Mouse (Mus musculus) retina, postnatal 1 day (tissue): ENCODE measurements at regions not wholly inside any gene's neighbourhood (a gene's known extent, or its start where the extent isn't known, plus 50 kb on each side); places are given as distances from the start of the nearest gene placed in this dataset.
A peak's percentile ranks its signal among the peaks of the same experiment; 100 is the strongest.

Experiments used
- DNase-seq: peaks from one replicate; pipeline ENCODE4 v3.0.0-alpha.2; 2012

DNA sequence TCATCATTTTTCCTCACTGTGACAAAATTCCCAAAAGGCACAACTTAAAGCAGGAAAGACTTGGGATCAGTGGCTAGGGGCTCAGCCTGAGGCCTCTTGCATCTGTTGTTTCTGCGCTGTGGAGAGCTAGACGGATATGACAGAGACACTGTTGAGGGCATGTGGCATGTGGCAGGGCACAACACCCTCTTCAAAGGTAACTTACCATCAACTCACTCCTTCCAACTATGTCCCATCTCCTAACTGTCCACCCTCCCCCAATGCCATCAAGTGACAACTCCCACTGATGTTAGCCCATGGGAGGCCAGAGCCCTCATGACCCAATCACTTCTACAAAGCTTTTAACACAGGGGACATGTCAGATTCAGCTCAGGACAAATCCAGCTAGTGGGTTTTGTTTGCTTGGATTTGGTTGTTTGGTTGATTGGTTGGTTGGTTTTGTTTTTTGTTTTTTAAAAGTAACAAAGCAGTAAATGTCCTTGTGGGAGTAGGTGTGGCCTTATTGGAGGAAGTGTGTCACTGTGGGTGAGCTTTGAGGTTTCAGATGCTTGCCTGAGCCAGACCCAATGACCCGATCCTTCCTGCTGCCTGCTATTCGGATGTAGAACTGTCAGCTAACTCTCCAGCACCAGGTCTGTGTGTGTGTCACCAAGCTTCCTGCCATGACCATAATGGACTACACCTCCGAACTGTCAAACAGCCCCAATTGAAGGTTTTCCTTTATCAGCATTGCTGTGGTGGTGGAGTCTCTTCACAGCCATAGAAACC, 53.2 kb upstream of the Lef1 start:
- DNase-seq = no peak

DNA sequence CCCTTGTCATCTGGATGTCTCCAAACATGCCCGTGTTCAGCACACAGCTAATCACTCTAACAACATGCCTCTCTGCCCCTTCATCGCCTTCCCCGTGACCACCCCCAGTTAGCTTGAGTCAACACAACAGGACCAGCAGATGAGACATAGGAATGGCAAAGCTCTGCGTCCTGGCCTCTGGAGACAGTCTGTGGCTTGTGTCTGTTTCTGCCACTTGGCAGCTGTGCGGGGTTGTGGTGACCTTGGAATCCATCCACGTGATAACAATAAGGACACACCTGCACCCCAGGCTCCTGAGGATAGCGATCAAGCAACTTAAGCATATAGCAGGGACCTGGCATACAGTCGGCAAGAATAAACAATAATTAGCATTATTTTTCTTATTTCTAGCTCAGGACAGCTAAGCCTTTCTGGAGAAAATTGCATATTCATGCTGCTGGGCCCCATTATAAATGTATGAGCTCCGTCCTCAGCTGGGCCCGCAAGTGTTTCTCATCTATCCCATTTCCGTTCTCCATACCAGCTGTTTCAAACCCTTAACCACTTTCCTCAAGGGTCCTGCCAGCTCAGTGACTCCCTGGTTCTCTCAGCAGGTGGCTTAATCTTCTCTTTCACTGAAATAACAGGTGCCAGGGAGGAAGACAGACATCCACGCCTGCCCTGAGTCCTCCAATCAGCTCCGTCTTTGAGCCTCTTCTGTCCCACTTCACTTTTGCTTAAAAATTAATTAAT, 55.9 kb upstream of the Lef1 start:
- DNase-seq = no peak

DNA sequence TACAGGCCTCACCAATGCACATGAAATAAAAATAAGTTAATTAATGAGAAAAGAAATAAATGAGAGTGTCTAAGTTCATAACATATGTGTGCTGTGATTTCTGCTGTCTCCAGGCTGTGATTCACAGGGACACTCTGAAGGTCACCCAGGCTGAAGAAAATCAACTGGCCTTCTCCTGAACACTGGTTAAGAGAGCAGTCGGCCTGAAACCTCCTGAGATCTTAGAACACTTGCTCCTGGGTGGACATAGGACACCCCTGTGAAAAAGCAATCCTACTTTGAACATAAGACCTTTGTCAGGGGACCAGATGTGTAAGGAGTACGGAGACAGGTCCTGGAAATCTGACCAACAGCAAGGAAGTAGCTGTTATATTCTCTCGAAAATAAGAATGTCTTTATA, 62.6 kb upstream of the Lef1 start:
- no peak for DNase-seq

DNA sequence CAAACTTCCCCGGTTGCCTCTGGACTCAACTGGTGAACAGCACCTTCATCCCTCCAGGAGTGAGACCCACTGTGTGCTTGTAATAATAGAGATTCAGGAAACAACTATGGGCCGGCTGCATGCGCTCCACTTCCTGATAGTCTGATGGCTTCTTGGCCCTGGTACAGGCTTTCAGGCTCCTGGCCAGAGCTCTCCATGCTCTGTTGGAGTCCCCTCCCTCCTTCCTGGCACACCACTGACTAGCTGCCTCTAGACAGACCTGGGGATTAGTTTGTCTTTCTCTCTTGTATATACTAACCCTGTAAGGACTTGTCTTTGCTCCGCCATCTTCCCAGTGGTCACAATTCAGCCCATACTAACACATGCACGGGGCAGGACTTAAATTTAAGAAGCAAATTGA, 63.9 kb upstream of the Lef1 start:
- DNase-seq = no peak

DNA sequence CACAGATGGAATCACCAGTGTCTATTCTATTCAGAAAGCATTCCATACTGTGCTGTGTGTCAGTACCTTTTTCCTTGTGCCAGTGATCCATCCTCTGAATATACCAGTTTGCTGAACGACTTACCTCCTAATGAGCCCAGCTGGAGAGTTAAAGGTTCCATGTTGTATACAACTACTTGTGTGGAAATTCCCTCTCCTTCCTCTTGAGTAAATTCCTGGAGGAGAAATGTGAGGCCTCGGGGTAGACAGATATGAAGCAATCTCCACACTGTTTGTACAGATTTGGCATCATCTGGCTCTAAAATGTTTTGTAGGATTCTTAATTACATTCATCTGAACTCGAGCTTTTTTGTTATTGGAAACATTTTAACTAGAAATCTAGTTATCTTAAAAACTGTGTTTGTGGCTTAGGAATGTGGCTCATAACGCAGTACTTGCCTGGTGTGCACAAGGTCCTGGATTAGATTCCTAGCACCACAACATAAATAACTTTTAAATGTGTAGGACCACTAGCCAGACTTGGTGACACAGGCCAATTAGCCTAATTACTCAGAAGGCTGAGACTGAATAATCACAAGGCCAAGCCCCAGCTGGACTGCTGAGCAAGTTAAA, 70.0 kb upstream of the Lef1 start:
- no peak for DNase-seq

DNA sequence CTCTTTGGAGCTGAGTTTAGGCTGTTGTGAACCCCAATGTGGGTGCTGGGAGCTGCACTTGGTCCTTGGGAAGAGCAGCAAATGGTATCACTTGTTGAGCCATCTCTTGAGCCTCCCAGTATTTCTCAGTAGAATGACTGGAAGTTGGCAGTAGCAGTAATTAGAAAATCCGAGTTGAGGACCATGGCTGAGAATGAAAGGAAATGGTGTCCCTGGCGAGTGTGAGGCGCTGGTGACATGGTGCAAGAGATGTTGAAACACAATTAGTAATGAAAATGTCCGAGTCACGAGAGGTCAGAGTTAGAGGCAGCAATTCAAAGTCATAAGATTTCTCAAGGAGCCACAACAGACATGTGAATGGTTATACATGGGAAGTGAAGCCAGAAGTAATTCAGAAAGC, 73.2 kb upstream of the Lef1 start:
- DNase-seq = no peak

DNA sequence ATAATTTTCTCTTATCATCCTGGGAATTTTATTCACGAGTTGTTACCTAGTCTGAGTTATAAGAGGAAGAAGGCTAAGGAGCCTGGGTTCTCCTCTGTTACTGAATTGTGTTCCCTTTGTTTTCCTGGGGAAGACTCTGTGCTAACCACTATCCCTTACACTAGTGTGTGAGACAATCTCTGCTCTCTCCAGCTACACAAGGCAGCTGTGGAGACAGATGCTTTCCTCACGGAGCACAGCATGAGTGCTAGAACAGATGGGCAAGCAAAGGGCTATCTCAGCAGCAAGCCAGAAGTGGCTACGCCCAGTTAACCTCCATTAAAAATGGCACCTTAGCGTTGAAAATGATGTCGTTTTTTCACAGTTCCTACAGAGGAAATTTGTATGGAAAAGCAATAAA, 75.5 kb upstream of the Lef1 start:
- DNase-seq = no peak

DNA sequence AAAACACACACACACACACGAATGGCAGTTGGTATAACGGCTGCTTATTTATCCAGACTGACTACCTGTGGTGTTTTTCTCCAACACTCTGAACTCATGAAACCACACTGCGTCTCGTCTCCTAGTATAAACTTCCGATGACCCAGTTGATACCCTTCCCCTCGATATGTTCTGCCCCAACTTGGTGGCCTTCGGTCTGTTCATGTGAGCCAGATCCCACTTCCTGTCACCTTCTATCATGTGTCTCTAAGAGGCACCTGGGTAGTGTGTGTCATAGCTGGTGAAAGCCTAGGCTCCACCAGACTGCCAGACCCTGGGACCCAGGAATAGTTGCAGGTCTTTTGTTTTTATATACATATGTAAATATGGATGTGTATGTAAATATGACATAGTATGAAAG, 83.9 kb upstream of the Lef1 start:
- no peak for DNase-seq

DNA sequence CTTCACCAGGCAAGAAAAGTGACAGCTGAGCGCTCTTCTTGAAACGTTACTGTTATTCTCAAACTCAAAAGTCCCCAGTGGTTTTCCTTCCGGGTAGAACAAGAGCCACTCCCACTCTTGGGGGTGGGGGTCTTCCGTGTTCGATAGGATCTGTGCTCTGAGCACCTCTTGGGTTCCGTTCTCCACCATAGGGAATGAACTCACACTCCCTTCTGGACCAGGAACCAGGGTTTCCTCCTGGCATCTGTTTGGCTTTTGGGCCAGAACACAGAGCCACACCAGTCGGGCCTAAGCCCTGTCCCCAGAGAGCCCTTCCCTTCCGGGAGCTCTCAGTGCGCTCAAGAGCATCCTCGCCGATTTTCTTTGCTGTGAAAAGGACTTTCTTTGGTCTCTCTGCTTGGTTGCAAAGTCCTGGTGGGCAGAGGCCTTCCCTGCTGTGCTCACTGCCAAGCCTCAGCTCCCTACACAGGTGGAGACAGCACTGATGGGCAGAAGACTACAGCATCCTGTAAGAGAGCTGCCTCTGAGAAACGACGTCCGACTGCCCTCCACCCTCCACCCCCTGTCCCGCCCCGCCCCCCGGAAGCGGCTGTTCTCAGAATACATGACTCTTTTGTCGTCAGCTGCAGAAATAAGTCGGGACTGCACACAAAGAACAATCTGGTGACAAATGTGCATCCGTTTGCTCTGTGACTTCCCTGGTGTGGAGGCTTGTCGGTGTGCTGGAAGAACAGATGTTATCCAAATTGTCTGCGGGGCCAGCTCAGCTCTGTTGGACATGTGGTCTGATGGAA, 90.9 kb upstream of the Lef1 start:
- DNase-seq = peak; percentile 53

DNA sequence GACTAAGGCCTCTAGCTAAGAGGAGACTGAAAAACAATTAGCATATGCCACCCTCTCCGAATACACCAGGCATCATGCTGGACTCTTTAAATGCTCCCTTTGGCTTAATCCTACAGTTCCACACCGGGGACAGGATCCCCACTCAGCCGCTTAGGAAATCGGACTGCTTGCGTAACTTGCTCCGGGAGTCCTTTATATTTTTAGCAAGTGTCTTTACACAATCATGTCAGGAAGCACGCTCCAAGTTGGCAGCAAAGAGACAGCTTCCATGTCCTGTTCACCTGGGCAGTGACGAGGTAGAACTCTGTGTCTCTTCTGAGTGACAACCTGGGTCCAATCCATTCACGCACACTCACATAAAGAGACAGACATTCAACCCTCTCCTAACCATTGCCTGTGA, 92.4 kb upstream of the Lef1 start:
- no peak for DNase-seq

DNA sequence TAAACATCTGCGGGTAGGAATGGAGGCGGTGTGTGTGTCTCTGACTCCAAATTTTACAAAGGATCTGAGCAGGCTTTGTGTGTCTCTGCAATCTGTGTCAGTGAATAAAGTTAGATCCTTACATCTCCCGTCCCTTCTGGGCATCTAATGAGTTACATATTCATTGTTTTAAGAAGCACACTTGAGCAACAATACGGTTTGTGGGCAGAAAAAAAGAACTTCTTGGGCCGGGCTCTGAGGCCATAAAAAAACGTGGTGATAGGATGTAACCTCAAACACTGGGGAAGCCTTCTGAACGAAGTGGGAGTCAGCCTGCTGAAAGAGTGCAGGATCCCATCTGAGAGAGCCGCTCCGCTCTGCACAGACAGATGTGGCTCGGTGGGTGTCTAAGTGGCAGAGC, 94.2 kb upstream of the Lef1 start:
- DNase-seq = no peak

DNA sequence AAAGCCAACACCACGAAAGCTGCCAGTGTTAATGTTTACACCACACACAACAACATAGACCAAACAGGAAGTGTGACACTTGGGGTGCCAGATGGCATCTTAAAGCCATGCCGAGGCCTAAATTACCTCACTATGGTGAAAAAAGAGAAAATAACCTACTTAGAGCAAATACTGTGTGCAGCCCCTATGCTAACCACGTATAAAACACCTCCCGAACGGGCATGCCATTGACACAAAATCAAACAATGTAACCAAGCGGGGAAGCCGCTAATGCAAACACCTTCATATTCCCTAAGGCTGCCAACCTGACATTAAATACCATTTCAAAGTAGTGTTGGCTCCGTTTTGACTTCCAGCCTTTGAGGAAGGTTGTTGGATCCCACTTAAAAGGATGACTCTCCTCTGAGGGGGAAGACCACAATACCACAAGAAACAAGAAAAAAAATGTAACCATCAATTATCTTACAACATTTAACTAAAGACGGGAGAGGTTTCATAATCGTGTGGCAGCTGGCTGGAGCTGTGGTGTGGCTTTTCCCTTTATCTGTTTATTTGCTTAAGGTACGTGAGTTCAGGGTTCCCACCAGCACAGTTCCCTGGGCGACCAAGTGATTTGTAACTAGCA, 96.1 kb upstream of the Lef1 start:
- no peak for DNase-seq

DNA sequence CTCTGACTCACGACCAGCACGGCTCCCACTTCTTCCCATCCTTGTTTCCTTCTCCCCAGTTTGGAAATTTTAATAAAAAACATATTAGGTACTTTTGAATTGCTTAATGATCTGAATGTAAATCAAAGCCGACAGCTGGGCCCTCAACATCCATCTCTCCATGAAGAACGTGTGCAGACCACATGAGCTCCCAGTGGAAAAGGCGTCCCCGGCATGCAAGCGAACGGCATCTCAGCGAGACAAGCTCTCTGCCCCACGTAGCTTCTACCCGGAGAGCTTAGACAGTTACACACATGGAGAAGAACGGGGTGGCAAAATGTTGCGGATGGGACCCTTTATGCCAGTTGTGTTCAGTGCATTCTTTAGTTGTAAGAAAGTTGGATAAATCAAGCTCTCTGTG, 109.6 kb upstream of the Lef1 start:
- no peak for DNase-seq

DNA sequence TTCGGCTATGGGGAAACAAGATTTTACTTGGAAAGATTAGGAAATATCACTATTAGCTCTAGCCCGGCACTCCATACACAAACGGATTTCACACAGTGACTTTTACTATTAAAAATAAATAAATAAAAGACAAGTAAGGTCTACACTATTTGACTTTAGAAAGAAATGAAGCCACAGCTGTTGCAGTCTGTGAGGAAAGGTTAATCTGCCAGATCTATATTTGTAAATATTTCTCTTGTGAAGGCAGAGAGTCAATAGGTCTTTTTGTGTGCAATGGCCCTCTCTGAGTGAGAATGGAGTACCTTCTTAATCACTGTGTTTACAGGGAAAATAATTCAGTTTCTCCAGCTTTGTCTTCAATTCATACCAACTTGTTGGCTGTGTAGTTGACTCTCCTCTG, 110.0 kb upstream of the Lef1 start:
- no peak for DNase-seq

DNA sequence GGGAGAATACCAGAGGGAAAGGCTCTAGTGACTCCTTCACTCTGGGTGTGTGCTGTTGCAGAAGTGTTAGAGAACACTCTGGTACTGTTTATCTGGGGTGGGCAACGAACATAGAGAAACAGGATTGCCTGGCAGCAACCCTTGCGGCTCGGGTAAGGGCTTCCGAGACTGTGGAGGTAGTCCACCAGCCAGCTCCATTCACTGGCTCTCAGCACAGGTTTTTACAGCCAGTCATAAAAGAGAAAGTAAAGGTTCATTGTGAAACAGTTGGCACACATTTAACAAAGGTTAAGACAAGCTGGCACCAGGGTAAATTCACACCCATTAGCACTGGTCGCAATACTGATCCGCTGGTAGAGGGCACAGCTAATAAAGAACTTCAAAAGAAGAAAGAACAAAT, 110.5 kb upstream of the Lef1 start:
- DNase-seq = no peak

DNA sequence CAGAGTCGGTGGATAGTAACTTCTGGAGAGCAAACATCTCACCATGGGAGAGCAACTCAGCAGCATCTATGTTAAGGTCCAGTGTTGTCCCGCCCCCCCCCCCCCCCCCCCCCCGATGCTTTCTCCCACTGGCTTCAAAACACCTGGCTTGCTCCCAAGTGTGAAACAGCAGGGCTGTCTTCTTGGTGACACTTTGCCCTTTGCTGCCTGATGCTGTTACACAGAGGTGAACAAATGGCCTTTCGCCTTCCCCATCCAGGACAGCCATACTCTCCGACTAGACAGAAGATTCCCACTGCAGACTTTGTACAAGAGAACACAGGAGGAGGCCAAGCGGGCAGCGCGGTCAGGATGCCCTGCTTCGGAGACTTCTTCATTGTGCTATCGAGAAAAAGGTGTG, 111.8 kb upstream of the Lef1 start:
- no peak for DNase-seq

DNA sequence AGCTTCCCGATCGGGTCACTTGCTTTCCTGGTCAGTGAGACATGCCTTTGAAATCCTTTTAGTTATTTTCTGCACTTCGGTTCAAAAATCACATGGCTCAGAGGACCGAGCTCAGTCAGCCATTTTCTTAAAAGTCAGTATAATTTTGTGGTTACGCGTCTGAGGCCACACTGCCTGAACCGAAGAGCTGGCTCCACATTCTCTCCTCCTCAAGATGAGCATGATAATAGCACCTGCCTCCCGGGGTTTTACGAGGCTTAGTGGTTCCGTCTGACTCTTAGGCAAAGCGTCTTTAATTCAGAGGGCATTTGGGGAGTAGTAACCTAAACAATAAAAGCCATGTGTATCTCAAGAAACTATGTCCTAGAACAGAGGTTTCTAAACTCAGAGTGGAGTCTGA, 113.5 kb upstream of the Lef1 start:
- no peak for DNase-seq

DNA sequence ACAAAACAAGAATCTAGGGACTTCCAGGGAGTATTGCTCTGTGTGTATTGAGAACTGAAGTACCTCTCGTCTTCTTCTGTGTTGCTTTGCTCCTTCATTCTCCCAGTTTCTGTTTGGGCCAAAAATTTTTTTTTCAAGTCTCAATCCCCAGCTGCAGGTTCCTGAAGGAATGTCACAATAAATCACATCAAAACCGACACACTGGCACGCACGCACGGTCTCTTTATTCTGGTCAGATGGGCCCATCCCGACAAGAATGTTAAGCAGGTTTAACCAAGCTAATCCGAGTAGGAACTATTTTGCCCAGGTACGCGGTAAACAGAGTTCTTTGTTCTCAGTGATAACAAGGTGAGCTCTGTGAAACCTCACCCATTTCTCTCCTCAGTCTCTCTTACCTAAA, 118.3 kb upstream of the Lef1 start:
- peak; percentile 19 for DNase-seq

DNA sequence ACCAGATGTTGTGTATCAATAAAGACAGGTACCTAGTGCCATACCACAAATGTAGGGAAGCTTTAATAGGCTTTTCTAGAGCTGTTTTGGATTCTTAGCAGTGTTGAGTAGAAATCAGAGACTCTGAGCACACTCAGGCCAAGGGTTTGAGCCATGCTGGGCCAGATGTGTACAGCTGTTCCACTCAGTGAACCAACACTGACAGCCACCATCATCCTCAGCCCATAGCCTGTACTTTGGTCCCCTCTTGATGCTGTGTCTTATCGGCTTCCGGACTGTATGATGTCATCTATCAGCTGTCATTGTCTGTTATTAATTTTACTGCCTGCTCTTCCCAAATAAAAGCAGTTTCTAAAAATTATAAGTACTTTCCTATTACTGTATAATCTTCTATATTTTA, 123.6 kb upstream of the Lef1 start:
- DNase-seq = no peak

DNA sequence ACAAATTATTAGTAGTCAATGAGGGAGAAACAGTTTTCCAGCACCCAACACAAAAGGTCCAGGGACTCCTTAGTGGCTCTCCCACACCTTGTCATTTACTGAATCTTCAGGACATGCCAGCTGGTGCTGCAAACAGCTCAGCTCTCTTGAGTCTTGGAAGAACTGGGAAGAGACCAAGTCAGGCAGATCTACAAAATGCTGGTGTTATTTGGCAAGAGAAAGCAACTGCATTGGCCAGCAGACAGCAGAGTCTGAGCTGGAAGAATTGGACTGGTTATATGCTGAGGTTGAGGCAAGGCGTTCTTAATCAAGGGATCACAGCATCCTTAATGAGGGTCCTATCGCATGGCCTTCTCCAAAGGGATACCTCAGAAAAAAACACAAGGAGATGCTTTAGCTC, 124.2 kb upstream of the Lef1 start:
- no peak for DNase-seq

DNA sequence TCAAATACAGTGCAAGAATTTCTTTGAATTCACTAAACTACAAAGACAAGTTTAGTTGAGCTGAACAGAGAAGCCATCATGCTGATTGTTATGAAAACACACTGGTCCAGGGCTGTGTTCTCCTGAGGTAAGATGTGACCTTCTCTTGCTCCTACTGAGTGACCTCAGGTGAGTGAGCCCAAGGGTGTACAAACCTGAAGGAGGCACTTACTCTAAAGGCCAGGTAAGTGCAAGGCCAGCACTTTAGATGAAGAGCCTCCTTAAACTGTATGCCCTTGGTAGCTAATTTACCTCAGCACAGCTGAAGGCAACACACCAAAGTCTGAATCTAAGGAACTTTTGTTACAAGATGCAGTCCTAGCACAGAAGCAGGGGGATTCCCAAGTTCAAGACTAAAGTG, 128.7 kb upstream of the Lef1 start:
- no peak for DNase-seq

DNA sequence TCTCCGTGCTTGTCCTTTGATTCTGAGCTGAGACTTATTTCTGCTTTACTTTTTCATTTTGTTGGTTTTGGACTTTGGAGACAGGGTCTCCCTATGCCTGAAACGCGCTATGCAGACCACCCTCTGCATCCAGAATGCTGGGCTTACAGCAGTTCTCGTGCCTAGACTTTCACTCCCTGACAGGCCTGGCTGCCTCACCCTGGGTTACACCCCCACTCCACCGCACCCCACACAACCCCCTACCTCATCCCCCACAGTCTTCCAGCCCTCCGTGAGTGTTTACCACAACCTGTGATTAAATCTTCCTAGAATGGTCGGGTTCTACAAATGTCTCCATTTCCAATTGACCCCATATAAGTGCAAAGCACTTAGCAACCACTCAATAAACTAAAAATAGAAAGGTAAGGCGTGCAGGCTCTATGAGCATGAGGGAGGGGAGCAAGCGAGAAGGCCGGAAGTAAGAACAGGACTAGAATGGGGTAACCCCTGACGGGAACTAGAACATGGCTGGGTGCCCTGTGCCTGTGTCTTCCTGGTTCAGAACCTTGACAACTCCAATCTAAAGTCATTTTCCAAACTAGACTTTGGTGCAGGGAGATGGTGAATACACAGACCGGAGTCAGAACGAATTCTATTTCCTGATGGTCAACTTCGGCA, 131.2 kb upstream of the Lef1 start:
- DNase-seq = no peak
